Mouse (Mus musculus) forebrain, embryonic 16.5 days (tissue): ENCODE results near the gene Pros1. TPM values are rescaled to one million over a fixed set of nuclear protein-coding genes. Genes with fewer than 3 reads are reported as not detected.

Experiments used
- ATAC-seq: fragments of 200-750 bp; cut with Nextera tagmentation; 2 replicates; pipeline ENCODE4 v1.8.0; 2017; ENCODE audit warnings: mild to moderate bottlenecking, moderate library complexity
- H3K27ac ChIP-seq: fragments of 300-500 bp; sonication (generic); 2 replicates; pipeline ENCODE4 v1.5.1; 2014; ENCODE audit warnings: low read length, control low read depth
- H3K27me3 ChIP-seq: fragments of 300-500 bp; sonication (generic); replicated peaks from 2 replicates; pipeline ENCODE4 v1.6.1; 2014; ENCODE audit warnings: low read length; ENCODE audit not compliant: control insufficient read depth, insufficient read depth
- H3K36me3 ChIP-seq: fragments of 300-500 bp; sonication (generic); 2 replicates; pipeline ENCODE4 v1.6.1; 2014; ENCODE audit not compliant: control insufficient read depth, insufficient read depth
- H3K4me1 ChIP-seq: fragments of 300-500 bp; sonication (generic); replicated peaks from 2 replicates; pipeline ENCODE4 v1.6.1; 2014; ENCODE audit warnings: low read length; ENCODE audit not compliant: control insufficient read depth, insufficient read depth
- H3K4me2 ChIP-seq: fragments of 300-500 bp; sonication (generic); 2 replicates; pipeline ENCODE4 v1.6.1; 2014; ENCODE audit warnings: mild to moderate bottlenecking, low read length, control low read depth
- H3K4me3 ChIP-seq: fragments of 300-500 bp; sonication (generic); replicated peaks from 2 replicates; pipeline ENCODE4 v1.5.1; 2014; ENCODE audit warnings: mild to moderate bottlenecking, low read length, control low read depth
- H3K9ac ChIP-seq: fragments of 300-500 bp; sonication (generic); replicated peaks from 2 replicates; pipeline ENCODE4 v1.6.1; 2014; ENCODE audit warnings: low read depth, low read length, control low read depth
- H3K9me3 ChIP-seq: fragments of 300-500 bp; sonication (generic); 2 replicates; pipeline ENCODE4 v1.6.1; 2016; ENCODE audit warnings: low read length; ENCODE audit not compliant: control insufficient read depth
- WGBS: fragments of 180-500 bp; shearing (Covaris S2); extraction: QIAGEN DNeasy Blood & Tissue Kit; methylation state at CpG from one replicate; pipeline ENCODE4 v1.1.7; 2014; 5-methylcytosine and 5-hydroxymethylcytosine counted together
- polyA plus RNA-seq: library from polyadenylated mRNA; unstranded; fragments of >200 nt; fragmentation: Nextera tagmentation; extraction: Ambion mirVana; gene quantifications from 2 replicates; pipeline ENCODE4 v1.2.1, GENCODE M21; 2015

The Pros1 gene
- polyA plus RNA-seq, 1 experiment from 2014 or later = 8.7 TPM

GRCm38 (mm10) chr16:62857498-62857897 lies 3.4 kb downstream of the Pros1 start:
- Histone ChIP-seq H3K27me3 (no peaks in the 10 kb centered on the region), H3K36me3 (no peaks in the 10 kb centered on the region), H3K4me3 (no peak overlapping the region), H3K9ac (no peak overlapping the region), H3K4me1 (peaks cover 9% of the 10 kb centered on the region), H3K9me3 (no peaks in the 10 kb centered on the region), H3K27ac (no peak overlapping the region), H3K4me2 (no peak overlapping the region)
- ATAC-seq = no peak
- 94% methylated on average over 2 of the region's 2 CpGs for WGBS

- H3K4me3 ChIP-seq = no peak overlapping the region
- H3K9ac ChIP-seq = no peak overlapping the region
- H3K36me3 ChIP-seq = no peaks in the 10 kb centered on the region
- WGBS = 96% methylated on average over 1 of the region's 1 CpGs
- H3K27me3 ChIP-seq = no peaks in the 10 kb centered on the region
- no peak overlapping the region for H3K4me2 ChIP-seq
- no peak overlapping the region for H3K27ac ChIP-seq
- H3K4me1 ChIP-seq = peaks cover 9% of the 10 kb centered on the region
- no peaks in the 10 kb centered on the region for H3K9me3 ChIP-seq
- ATAC-seq = no peak
Measured at GRCm38 (mm10) chr16:62858018-62858417, 3.9 kb downstream of the Pros1 start.

GRCm38 (mm10) chr16:62860140-62860539 lies 6.0 kb downstream of the Pros1 start:
- H3K27me3 ChIP-seq = no peaks in the 10 kb centered on the region
- H3K4me2 ChIP-seq = no peak overlapping the region
- H3K27ac ChIP-seq = no peak overlapping the region
- no peaks in the 10 kb centered on the region for H3K36me3 ChIP-seq
- H3K4me3 ChIP-seq = no peak overlapping the region
- no peaks in the 10 kb centered on the region for H3K9me3 ChIP-seq
- H3K9ac ChIP-seq = no peak overlapping the region
- no peak for ATAC-seq
- no peaks in the 10 kb centered on the region for H3K4me1 ChIP-seq
- 74% methylated on average over 1 of the region's 1 CpGs for WGBS

- Histone ChIP-seq H3K4me1 (no peaks in the 10 kb centered on the region), H3K36me3 (no peaks in the 10 kb centered on the region), H3K4me2 (no peak overlapping the region), H3K4me3 (no peak overlapping the region), H3K27me3 (no peaks in the 10 kb centered on the region), H3K27ac (no peak overlapping the region), H3K9me3 (no peaks in the 10 kb centered on the region), H3K9ac (no peak overlapping the region)
- whole genome bisulfite sequencing = 63% methylated on average over 6 of the region's 6 CpGs
- no peak for ATAC-seq
Measured at GRCm38 (mm10) chr16:62861455-62861854, 7.3 kb downstream of the Pros1 start.

GRCm38 (mm10) chr16:62872688-62873117 lies 18.6 kb downstream of the Pros1 start:
- H3K36me3 ChIP-seq = no peaks in the 10 kb centered on the region
- WGBS = 77% methylated on average over 5 of the region's 5 CpGs
- no peaks in the 10 kb centered on the region for H3K9me3 ChIP-seq
- H3K4me3 ChIP-seq = no peak overlapping the region
- ATAC-seq = no peak
- H3K27ac ChIP-seq = no peak overlapping the region
- H3K4me2 ChIP-seq = no peak overlapping the region
- H3K27me3 ChIP-seq = no peaks in the 10 kb centered on the region
- H3K9ac ChIP-seq = no peak overlapping the region
- no peaks in the 10 kb centered on the region for H3K4me1 ChIP-seq

- 50% methylated on average over 4 of the region's 4 CpGs for WGBS
- Histone ChIP-seq H3K27ac (no peak overlapping the region), H3K9ac (no peak overlapping the region), H3K27me3 (no peaks in the 10 kb centered on the region), H3K36me3 (no peaks in the 10 kb centered on the region), H3K4me1 (no peaks in the 10 kb centered on the region), H3K4me2 (no peak overlapping the region), H3K9me3 (no peaks in the 10 kb centered on the region), H3K4me3 (no peak overlapping the region)
- ATAC-seq = no peak
Measured at GRCm38 (mm10) chr16:62873180-62873579, 19.1 kb downstream of the Pros1 start.

GRCm38 (mm10) chr16:62874065-62874464 lies 20.0 kb downstream of the Pros1 start:
- H3K9me3 ChIP-seq = no peaks in the 10 kb centered on the region
- no peak for ATAC-seq
- H3K9ac ChIP-seq = no peak overlapping the region
- H3K4me1 ChIP-seq = no peaks in the 10 kb centered on the region
- 49% methylated on average over 6 of the region's 6 CpGs for WGBS
- H3K4me2 ChIP-seq = no peak overlapping the region
- H3K4me3 ChIP-seq = no peak overlapping the region
- H3K27me3 ChIP-seq = no peaks in the 10 kb centered on the region
- H3K36me3 ChIP-seq = no peaks in the 10 kb centered on the region
- H3K27ac ChIP-seq = no peak overlapping the region

GRCm38 (mm10) chr16:62895824-62896223 lies 41.7 kb downstream of the Pros1 start:
- no peak overlapping the region for H3K27ac ChIP-seq
- no peaks in the 10 kb centered on the region for H3K27me3 ChIP-seq
- ATAC-seq = no peak
- H3K4me2 ChIP-seq = no peak overlapping the region
- H3K4me1 ChIP-seq = no peaks in the 10 kb centered on the region
- no peaks in the 10 kb centered on the region for H3K36me3 ChIP-seq
- no peaks in the 10 kb centered on the region for H3K9me3 ChIP-seq
- no peak overlapping the region for H3K9ac ChIP-seq
- no peak overlapping the region for H3K4me3 ChIP-seq
- 85% methylated on average over 3 of the region's 3 CpGs for WGBS

- Histone ChIP-seq H3K4me3 (no peak overlapping the region), H3K4me1 (no peaks in the 10 kb centered on the region), H3K27me3 (no peaks in the 10 kb centered on the region), H3K4me2 (no peak overlapping the region), H3K27ac (no peak overlapping the region), H3K9me3 (no peaks in the 10 kb centered on the region), H3K36me3 (no peaks in the 10 kb centered on the region), H3K9ac (no peak overlapping the region)
- WGBS = 45% methylated on average over 1 of the region's 1 CpGs
- ATAC-seq = no peak
Measured at GRCm38 (mm10) chr16:62911364-62911763, 57.3 kb downstream of the Pros1 start.

GRCm38 (mm10) chr16:62912246-62912645 lies 58.1 kb downstream of the Pros1 start:
- Histone ChIP-seq H3K4me3 (no peak overlapping the region), H3K36me3 (no peaks in the 10 kb centered on the region), H3K27ac (no peak overlapping the region), H3K4me2 (no peak overlapping the region), H3K4me1 (no peaks in the 10 kb centered on the region), H3K9me3 (no peaks in the 10 kb centered on the region), H3K9ac (no peak overlapping the region), H3K27me3 (no peaks in the 10 kb centered on the region)
- WGBS = 51% methylated on average over 2 of the region's 2 CpGs
- ATAC-seq = no peak
